Mouse (Mus musculus) erythroblast, adult 5-6 weeks (primary cell): ENCODE results near the gene Tspyl3. TPM values are rescaled to one million over a fixed set of nuclear protein-coding genes. Genes with fewer than 3 reads are reported as not detected.

Experiments
- ATAC-seq: replicated peaks from 2 replicates; pipeline ENCODE4 v1.8.0; 2016; ENCODE audit warnings: moderate number of reproducible peaks, mild to moderate bottlenecking, moderate TSS enrichment, inconsistent platforms; ENCODE audit not compliant: poor library complexity, low FRiP score, severe bottlenecking
- total RNA-seq, 2 experiments: library from RNA; stranded (forward) in 1 of 2; stranded (reverse) in 1 of 2; fragments of 150-400 nt in 1 of 2; fragments of 200-764, 138-1000 nt in 1 of 2; gene quantifications; 2 replicates each; pipeline versions ENCODE4 v1.2.3 to v1.2.4; 2015 to 2017; ENCODE audit warnings: low replicate concordance in 2 of 2

The Tspyl3 gene
- total RNA-seq, 2 experiments from 2014 or later: 1.2 to 2.5 TPM

DNA sequence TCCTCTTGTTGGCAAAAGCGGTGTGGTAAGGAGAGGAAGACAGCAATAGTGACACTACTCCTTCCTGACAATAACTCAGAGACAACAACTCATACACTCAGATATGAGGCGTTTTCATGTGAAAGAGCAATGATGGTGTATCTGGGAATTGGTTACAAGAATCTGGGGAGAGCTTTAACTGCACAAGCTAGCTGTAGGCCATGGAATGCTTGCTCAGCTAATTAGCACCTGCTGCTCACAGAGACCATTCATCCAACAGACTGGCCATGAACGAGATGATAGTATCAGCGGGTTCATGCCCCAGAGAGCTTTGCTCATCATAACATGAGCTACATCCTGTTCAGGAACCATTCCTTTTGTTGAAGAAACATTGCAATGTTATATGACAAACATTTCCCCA, 12.0 kb upstream of the Tspyl3 start:
- no peak for ATAC-seq

DNA sequence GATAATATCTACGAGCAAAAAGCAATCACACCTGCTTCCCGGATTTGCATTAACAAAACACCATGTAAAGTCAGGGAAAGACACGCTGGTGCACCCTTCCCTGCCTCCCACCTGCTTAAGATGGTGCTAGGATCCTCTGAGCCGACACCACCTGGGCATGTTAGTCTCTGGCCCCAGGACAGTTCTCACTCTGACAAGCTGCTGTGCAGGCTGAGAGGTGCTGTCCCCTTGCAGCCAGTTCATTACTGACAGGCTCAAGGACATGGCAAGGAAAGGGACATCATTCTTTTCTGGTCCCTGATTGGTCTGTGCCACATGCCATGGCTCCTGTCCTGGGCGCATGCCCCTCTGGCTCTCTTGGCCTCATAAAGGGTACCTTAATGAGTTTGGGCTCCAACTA, 3.3 kb upstream of the Tspyl3 start:
- ATAC-seq: no peak

DNA sequence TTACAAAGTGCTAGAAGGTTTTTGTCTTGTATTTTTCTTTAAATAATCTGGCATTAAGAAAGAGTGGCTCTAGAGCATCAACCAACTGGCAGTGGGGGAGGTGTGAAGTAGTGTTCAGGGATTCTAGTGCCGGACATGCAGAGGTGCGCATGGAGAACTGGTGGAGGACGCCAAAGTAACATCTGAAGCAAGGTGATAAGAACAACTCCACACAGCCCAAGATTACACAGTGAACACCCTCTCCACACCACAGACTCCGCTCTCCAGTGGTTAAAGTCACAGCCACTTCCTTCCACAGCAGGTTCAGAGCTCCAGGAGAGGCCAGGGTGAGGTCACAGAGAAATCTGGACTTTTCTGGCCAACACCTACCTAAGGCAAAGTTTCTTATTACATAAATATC, 2.7 kb upstream of the Tspyl3 start:
- ATAC-seq: peak; percentile 85

DNA sequence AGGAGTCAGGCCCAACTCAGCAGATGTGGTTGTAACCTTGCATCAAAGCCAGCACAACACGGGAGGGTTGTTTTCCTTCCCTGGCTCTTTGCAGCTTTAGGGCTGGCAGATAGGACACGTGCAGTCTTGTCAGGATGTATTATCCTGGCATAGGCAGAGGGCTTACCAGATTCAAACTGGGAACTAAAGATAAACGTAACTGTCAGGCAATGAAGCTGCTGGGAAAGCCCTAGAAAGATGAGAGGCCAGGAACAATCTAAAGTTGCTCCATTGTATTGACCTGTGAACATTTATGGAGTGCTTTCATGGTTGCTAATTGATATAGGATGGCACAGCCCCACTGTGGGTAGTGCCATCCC, 333 bp upstream of the Tspyl3 start:
- peak; percentile 13; the same call in 1 of the 2 replicates for ATAC-seq

DNA sequence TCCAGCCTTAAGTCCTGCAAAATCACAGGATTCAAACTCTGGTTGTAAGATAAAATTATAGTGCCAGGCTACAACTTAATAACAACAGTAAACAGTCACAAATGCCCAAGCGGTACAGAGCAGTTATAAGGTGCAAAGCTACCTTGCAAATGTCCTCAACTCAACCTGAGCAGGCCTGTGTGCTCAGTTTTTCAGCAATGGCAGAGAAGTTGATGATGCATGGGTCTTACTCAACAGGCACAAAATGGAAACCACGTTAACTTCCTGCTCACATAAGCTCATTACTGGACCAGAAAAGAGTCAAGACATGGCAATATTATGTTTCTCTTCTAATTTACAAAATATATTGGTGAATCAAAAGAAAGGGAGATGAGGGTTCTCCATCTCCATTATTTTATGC, 2.7 kb downstream of the Tspyl3 start:
- ATAC-seq: no peak

DNA sequence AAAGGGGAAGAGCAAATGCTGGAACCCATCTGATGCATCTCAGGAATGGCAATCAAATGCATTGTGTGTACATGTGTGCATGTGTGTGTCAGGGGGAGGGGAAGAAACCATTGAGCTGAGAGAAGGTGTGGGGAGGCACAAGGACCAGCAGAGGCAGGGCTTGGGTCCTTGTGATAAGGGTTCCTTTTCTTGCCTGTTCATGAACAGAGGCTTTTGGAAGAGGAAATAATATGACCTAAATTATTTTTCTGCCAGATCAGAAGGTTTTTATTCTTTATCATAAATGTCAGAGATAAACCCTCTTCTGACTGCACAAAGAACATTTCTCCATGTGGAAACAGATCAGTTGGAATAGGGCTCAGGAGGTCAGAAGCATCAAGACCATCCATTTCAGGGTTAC, 3.1 kb downstream of the Tspyl3 start:
- no peak for ATAC-seq

DNA sequence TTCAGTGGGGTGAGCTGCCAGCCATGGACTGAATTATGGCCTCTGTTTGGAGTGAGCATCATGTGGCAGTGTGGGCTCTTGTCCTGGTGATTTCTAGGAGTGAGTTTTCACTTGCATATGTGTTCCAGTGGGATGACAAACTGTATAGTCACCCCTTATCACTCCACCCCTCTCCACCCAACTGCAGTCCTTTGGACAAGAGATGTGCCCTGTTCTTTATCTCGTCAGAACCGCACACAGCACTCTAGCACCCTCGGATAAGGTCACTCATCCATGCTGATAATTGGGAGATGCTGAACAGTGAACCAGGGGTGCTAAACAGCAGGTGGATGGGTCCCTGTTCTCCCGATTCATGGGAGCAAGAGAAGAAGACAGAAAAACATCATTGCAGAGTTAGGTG, 3.6 kb downstream of the Tspyl3 start:
- peak; percentile 70 for ATAC-seq

DNA sequence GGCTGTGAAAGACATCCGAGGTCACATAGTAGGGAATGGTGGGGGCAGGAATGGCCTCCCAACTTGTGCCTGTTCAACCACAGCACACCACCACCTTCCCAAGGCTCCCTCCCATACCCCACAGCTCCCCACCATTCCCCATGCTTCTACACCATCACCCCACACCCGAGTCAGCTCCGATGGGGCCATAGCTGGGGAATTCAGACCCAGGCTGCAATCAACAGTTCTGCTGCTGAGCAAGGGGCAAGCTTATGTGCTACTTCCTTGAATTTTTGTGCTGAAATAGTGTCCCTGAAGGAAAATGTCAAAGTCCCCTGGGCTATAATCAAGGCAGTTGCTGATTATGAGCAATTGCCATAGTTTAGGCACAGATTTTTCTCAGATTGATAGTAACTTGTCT, 6.7 kb downstream of the Tspyl3 start:
- ATAC-seq: no peak

DNA sequence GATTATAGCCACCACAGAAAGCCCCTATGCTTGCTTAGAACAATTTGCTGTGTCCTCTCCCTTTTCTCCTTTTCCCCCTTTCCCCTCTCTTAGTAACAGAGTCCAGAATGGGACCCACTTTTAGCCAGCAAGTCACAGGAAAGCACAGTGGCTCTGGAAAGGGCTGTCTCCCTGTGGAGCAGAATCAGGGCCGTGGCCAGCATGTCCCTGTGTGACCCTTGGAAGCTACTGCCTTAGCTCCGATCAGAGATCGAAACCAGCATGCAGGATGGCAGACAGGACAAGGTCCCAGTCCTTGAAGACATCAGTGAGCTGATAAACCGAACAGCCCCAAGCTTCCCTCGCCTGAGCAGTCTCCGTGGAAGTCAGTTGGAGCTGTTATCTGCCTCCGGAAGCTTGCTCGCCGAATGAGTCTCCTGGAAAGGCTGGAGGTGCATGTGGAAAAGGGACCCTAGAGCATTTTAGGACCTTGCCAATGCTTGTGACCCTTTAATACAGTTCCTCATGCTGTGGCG, 7.4 kb downstream of the Tspyl3 start:
- no peak for ATAC-seq

DNA sequence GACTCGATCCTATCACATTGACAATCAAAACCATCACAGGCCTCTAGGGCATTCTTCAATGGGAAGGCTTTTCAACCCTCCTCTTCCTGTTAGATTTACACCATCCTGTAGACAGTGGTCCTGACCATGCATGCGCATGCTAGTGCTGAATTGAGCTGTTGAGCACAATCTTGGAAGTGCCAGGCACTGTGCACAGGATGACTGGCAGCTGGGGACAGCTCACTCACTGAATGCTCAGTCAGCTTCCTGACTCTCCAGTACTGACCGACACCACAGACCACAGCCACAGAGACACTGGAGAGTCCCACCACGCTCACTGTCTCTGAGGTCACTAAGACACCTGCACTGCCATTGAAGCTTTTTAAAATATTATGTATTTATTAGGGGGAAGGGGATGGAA, 9.8 kb downstream of the Tspyl3 start:
- no peak for ATAC-seq

DNA sequence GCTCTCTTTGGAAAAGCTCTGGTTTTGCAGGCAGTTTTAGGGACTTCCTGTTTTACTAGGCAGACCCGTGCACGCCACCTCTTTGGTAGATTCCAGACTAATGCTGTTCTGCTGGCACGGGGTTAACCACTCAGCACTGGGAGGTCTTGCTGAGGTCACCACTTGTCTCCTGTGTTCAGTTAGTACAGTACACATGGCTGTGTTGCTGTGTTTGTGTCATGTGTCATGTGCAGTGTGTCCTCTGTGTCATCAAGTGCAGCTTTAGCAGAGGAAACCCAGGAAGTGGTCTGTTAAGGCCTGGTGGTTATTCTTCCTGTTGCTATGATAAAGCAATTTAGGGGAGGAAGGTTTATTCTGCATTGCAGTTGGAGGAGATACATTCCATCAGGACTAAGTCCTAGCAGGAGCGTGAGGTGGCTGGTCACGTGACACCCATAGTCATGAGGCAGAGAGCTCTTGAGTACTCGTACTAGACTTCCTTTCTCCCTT, 10.4 kb downstream of the Tspyl3 start:
- no peak for ATAC-seq

DNA sequence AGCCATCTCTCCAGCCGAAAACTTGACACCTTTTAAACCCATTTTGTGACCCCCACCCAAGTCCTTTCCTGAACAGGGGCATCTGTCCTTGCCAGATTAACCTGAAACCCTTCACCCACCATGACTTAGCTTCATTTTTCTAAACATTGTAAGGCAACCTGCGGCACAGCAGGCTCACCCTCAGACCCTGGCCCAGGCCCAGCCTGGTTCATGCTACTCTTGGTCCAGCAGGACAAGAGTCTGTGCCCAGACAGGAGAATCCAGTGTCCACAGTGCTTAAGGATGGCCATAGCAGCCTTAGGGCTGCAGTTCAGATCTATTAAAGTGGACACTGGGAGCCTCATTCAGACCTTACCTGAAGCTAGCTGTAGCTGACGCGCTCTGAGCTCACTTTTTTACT, 11.9 kb downstream of the Tspyl3 start:
- no peak for ATAC-seq

DNA sequence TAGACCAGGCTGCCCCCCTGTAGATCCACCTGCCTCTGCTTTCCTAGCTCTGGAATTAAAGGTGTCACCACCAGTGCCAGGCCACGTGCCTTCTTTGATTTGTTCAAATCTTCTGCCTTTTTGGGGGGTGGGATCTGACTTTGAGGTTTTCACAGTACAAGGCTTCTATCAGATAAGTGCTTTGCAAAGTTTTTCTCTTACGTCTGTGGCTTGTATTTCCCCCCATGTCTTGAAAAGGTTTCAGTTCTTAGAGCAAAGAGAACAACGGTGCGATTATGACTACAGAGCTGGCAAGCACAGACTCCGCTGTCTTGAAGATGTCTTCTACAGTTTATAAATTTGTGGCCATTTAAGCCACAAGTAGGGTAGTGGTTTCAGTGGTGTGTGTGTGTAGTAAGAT, 13.8 kb downstream of the Tspyl3 start:
- ATAC-seq: no peak

DNA sequence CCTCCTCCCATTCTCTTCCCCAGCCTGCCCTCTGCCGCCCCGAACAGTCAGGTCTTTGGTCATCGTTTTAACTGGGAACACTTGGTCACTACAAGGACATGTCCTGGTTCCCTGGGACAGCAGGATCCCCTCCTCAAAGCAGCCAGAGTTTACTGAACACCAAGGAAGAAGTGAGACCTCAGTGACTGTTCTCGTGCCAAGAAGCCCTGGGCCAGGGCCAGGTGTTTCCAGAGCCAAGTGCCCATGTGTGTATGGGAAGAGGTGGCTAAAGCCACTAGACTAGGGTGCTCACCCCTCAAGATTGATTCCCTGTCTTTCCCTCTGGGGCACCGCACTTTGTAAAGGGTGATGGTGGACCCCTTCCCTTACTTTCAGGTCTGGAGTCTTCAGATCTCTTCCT, 16.0 kb downstream of the Tspyl3 start:
- ATAC-seq: no peak

DNA sequence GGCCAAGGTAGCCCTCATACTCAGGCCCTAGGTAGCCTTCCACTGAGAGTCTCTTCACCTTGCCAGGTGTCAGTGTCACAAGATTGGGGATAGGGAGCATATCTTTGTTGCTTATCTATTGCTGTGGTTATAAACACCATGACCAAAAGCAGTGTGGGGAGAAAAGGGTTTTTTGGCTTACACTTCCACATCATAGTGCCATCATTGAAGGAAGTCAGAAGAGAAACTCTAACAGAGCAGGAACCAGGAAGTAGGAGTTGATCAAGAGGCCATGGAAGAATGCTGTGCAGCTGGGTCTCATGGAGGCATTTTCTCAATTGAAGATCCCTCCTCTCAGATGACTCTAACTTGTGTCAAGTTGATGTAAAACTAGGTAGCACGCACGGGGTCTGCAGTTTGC, 17.1 kb downstream of the Tspyl3 start:
- no peak for ATAC-seq

DNA sequence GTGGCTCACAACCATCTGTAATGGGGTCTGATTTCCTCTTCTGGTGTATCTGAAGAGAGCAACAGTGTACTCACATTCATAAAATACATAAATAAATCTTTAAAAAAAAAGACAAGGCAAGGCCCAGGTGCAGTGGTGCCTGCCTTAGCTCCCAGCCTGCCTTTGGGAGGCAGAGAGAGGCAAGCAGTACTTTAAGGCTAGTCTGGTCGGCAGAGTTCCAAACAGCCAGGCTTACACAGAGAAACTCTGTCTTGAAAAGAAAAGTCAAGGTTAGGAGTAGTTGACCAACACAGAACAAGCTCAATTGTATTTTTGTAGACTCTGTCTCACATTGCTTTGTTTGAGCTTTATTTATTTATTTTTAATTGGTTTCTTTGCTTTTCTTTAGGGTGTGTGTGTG, 22.5 kb downstream of the Tspyl3 start:
- no peak for ATAC-seq

DNA sequence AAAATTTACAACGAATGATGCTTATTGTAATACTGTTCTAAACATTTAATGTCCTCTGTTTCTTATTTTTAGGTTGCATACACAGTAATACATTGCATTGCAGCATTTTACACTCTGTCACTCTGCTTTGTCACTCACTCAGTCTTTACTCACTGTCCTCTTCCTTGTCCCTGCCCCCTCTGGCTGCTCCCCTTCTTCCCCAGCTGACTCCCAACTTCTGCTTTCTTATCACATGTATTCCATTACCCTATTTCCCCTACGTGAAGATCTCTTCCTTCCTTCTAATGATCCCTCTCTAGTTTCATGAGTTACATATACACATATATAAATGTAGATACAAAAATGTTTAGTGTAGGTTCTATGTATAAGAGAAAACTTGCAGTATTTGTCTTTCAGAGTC, 26.1 kb downstream of the Tspyl3 start:
- ATAC-seq: no peak

DNA sequence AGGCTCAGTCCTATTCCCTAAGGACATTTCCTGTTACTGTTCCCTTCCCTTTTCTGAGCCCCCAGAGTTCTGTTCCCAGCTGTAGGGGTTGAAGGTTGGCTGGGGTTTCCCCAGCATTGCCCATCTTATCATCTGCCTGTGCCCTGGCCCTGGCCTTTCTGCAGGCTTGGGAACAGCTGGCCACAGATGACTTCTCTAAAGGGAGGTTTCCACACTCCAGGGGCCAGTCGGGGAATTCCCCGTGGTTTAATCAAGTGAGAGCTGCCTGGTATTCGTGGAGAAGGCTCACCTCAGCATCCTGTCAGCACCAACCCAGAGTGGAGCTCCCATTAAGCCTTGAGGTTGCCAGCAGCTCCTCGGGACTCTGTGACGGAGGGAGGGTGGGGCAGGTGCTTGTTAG, 26.8 kb downstream of the Tspyl3 start:
- no peak for ATAC-seq

DNA sequence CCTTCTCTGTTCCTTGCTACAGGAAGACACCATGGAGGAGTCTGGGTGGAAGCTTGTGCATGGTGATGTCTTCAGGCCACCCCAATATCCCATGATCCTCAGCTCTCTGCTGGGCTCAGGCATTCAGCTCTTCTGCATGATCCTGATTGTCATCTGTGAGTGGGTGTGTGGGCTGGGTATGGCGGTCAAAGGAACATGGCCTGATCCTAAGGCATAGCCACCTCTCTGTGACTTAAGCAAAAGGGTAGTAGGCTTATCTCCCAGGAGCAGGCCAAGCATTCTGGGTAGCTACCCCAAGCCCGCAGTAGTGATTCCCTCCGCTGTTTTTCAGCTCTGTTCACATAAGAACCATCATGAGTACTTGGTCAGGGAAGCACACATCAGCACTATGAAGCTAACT, 31.0 kb downstream of the Tspyl3 start:
- ATAC-seq: 0 out of 2 replicates have a peak, but pooled peaks have one; percentile 34

DNA sequence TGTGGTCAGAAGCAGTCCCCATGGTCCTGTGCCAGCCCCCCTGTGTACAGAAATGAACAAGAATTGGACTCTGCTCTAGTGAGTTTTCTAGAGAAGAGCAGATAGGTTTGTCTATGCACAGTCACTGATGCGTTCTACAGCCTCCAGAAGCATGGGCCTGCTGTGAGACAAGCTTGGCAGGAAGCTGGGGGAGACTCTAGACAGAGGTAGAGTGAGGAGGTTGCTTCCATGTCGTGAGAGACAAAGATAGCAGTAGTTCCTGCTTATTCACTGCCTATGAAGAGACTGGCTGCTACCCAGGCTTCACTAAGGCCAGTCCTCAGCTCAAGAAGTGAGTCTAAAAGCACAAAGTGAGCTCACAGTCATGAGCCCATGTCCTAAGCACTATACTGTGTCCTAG, 34.0 kb downstream of the Tspyl3 start:
- no peak for ATAC-seq

DNA sequence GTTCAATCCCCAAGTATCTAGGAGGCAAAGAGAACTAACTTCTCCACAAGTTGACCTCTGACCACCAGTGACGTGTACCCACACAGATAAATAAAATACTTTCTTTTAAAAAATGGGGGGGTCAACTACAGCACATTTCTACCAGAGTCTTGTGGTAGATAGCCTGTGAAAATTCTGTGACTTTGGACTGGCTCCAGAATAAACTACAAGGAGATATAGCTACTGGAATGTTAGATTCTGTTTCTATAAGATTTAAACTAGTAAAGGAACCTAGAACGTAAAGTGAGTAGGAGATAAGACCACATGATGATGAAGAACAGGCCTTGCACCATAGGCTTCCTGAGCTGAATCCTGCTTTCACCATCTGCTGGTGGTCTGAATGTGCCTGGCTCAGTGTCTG, 37.4 kb downstream of the Tspyl3 start:
- ATAC-seq: no peak

DNA sequence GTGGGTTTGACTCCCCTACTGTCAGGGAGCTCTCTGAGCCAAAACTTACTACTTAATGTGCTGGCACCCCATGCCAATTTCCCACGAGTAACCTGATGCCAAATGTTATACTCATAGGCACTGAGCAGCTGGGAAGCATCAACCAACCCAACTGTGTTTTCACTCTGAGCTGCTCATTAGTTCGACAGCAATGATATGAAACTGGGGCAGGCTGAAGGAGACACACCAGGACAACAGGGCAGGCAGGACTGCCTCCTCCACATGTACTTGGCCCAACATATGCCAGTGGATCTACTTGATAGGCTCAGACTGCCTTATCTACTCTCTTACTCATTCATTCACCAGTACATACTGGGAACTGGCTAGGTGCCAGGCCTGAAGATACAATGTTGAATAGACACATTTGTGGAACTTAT, 39.1 kb downstream of the Tspyl3 start:
- ATAC-seq: peak; percentile 62

DNA sequence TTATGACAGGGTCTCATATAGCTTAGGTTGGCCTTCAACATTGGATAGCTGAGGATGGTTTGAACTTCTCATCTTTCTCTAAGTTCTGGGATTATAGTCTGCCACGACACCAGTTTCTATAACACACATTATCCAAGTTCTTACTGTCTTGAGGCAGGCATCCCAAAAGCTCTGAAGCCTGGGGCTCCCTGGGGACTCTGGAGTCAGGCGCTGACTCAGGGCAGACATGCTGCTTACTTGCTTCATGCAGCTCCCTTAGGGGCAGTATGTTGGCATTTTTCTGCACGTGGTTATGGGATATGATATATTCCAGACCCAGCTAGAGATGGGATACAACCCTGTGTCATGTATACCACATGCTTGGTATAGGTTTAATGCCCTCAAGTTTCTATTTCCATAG, 45.3 kb downstream of the Tspyl3 start:
- ATAC-seq: no peak
